Mouse (Mus musculus): ENCODE data around the gene Gm36028. TPM values are rescaled to one million over a fixed set of nuclear protein-coding genes. Genes with fewer than 3 reads are reported as not detected.

The Gm36028 gene
- polyA plus RNA-seq, 1 experiment from 2014 or later = not detected

DNA sequence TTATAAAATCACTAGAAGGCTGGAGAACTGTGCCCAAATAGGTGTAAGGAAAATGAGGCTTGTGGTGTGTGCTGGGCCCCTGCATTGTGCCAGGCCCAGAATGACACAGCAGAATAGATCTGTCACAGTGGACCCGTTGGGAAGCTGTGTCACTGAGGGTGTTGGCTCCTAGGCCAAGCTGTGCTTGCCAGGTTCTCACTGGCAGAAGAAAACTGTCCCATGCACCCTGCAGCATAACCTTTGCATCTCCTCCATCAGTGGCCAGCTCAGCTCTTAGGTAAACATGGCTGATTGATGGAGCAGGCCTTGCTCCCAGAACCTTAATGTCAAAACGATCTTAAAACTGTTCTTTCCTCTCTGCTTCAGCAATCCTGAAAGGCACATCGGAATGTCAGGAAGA, 4.6 kb downstream of the Gm36028 start:
- no peaks in the 10 kb centered on the region for H3K27me3 ChIP-seq (replicated peaks)
- no peak overlapping the region for H3K4me3 ChIP-seq (replicated peaks)
- H3K9ac ChIP-seq (replicated peaks) = no peak overlapping the region
- no peak overlapping the region for H3K4me2 ChIP-seq
- no peaks in the 10 kb centered on the region for H3K36me3 ChIP-seq
- H3K9me3 ChIP-seq (replicated peaks) = no peaks in the 10 kb centered on the region
- H3K27ac ChIP-seq (replicated peaks) = no peak overlapping the region
- ATAC-seq (ENCODE audit: low FRiP score) = no peak
- WGBS = 61% methylated on average over 3 of the region's 3 CpGs
- no peaks in the 10 kb centered on the region for H3K4me1 ChIP-seq

DNA sequence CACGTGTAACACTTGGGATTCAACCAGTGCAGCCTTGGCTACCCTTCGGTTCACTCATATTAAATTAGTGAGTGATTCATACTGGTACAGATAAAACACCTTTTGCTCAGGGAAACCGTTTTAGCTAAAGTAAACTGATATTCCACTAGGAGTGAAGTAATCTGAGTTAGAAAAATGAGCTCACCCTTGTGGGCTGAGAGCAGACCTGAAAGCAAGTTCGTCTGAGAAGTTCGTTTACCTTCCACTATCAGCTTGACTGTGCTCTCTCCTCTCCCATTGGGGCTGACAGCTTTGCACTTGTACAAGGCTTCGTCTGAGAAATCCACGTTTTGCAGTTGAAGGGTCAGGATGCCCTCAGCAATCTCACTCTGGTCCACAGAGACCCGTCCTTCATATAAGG, 5.4 kb downstream of the Gm36028 start:
- Histone ChIP-seq H3K36me3 (no peaks in the 10 kb centered on the region), H3K27ac (replicated peaks) (no peak overlapping the region), H3K4me2 (no peak overlapping the region), H3K4me1 (no peaks in the 10 kb centered on the region), H3K4me3 (replicated peaks) (no peak overlapping the region), H3K27me3 (replicated peaks) (no peaks in the 10 kb centered on the region), H3K9ac (replicated peaks) (no peak overlapping the region), H3K9me3 (replicated peaks) (no peaks in the 10 kb centered on the region)
- ATAC-seq (ENCODE audit: low FRiP score) = no peak
- WGBS = 80% methylated on average over 8 of the region's 8 CpGs

DNA sequence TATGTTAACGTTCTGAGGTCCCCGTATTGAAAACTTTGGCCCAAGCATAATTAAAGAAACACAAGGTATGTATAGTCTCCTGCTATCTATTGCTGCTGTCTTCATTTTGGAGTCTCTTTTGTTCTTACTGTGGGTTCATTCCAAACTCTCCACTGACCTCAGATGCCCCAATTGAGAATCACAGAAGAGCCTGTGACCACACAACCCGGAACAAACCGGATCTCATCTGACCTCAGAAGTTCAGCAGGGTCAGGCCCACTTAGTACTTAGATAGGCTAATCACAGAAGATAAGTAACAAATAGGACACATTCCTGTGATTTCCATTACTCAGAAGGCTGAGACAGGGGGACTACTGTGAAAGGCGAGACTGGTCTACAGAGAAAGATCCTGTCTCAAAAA, 6.4 kb downstream of the Gm36028 start:
- no peak overlapping the region for H3K4me3 ChIP-seq (replicated peaks)
- ATAC-seq (ENCODE audit: low FRiP score) = no peak
- no peaks in the 10 kb centered on the region for H3K27me3 ChIP-seq (replicated peaks)
- H3K4me2 ChIP-seq = no peak overlapping the region
- no peaks in the 10 kb centered on the region for H3K9me3 ChIP-seq (replicated peaks)
- 86% methylated on average over 5 of the region's 5 CpGs for WGBS
- no peak overlapping the region for H3K27ac ChIP-seq (replicated peaks)
- H3K36me3 ChIP-seq = no peaks in the 10 kb centered on the region
- H3K9ac ChIP-seq (replicated peaks) = no peak overlapping the region
- H3K4me1 ChIP-seq = no peaks in the 10 kb centered on the region

DNA sequence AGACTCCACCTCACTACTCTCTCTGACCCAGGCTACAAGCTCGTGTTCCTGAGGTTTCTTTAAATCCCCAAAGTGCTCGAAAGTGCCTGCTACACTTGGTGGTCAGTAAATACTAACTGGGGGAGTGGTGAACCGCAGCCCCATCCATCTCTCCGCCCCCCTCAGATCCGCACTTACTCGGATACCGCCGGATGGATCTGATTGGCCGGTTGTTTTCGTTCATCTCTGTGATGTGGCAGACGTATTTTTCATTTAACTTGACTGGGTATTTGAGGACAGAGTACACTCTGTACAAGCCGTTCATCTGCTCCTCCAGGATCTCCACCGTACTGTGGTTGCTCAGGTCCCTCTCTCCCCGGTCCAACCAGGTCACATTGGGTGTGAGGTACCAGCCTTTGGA, 6.9 kb downstream of the Gm36028 start:
- ATAC-seq (ENCODE audit: low FRiP score) = no peak
- H3K9me3 ChIP-seq (replicated peaks) = no peaks in the 10 kb centered on the region
- no peaks in the 10 kb centered on the region for H3K4me1 ChIP-seq
- H3K36me3 ChIP-seq = no peaks in the 10 kb centered on the region
- no peak overlapping the region for H3K4me3 ChIP-seq (replicated peaks)
- no peak overlapping the region for H3K27ac ChIP-seq (replicated peaks)
- H3K9ac ChIP-seq (replicated peaks) = no peak overlapping the region
- H3K27me3 ChIP-seq (replicated peaks) = no peaks in the 10 kb centered on the region
- WGBS = 74% methylated on average over 14 of the region's 14 CpGs
- H3K4me2 ChIP-seq = no peak overlapping the region

DNA sequence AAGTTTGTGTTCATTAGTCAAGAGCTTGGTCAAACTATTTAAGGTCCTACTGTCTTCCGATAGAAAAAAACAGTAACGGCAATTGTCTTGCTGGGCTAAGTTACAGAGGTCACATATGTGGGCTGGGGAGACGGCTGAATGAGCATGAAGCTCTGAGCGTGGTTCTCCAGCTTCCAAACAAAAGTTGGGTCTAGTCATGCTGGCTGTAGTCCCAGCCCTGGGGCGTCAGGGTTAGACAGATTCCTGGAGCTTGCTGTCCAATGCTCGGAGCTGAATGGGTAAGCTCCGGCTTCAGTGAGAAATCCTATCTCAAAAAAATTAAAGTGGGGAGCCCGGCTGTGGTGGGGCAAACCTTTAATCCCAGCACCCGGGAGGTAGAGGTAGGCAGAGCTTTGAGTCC, 7.7 kb downstream of the Gm36028 start:
- ATAC-seq (ENCODE audit: low FRiP score) = no peak
- no peak overlapping the region for H3K9ac ChIP-seq (replicated peaks)
- H3K27me3 ChIP-seq (replicated peaks) = no peaks in the 10 kb centered on the region
- no peak overlapping the region for H3K27ac ChIP-seq (replicated peaks)
- no peaks in the 10 kb centered on the region for H3K9me3 ChIP-seq (replicated peaks)
- H3K4me2 ChIP-seq = no peak overlapping the region
- 72% methylated on average over 9 of the region's 9 CpGs for WGBS
- H3K4me1 ChIP-seq = no peaks in the 10 kb centered on the region
- no peak overlapping the region for H3K4me3 ChIP-seq (replicated peaks)
- no peaks in the 10 kb centered on the region for H3K36me3 ChIP-seq

DNA sequence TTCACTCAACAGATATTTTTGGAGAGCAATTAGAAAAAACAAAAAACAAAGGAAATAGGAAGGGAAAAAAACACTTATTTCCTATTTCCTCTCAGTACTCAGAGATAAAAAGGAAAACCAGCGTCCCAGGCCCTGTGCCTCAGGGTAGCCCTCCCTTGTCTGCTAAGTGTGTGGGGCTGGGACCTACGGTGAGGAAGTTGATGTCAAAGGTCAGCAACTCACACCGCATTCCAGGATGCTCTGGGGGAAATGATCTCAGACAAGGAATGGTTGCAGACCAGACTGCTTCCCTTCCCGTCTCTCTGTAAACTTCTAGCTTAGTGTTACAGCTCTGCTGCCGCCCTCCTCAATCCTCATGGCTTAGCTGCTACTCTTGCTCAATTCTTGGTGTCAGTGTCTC, 9.6 kb downstream of the Gm36028 start:
- H3K9me3 ChIP-seq (replicated peaks) = no peaks in the 10 kb centered on the region
- H3K4me2 ChIP-seq = no peak overlapping the region
- H3K9ac ChIP-seq (replicated peaks) = no peak overlapping the region
- no peak for ATAC-seq (ENCODE audit: low FRiP score)
- H3K4me1 ChIP-seq = no peaks in the 10 kb centered on the region
- no peak overlapping the region for H3K27ac ChIP-seq (replicated peaks)
- no peaks in the 10 kb centered on the region for H3K36me3 ChIP-seq
- WGBS = 59% methylated on average over 5 of the region's 5 CpGs
- H3K4me3 ChIP-seq (replicated peaks) = no peak overlapping the region
- H3K27me3 ChIP-seq (replicated peaks) = no peaks in the 10 kb centered on the region

DNA sequence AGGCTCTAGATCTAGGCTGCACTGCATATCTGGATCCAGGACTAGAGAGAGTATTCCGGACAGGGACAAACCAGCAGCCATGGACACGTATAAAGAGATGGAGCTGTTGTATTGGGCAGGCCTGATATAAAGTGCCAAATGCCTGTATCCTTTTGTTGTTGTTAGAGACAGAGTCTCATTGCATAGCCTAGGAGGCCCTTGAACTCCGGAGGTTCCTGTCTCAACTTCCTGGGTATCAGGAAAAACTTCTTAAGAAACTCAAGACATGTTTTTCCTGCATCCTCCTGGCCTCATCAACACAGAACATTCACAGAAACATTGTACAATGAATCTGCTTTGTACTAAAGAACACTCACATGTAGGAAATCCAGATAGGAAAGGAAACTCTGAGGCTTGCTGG, 13.9 kb downstream of the Gm36028 start:
- no peak overlapping the region for H3K27ac ChIP-seq (replicated peaks)
- H3K36me3 ChIP-seq = no peaks in the 10 kb centered on the region
- no peaks in the 10 kb centered on the region for H3K27me3 ChIP-seq (replicated peaks)
- H3K4me1 ChIP-seq = no peaks in the 10 kb centered on the region
- no peak for ATAC-seq (ENCODE audit: low FRiP score)
- WGBS = 88% methylated on average over 3 of the region's 3 CpGs
- no peak overlapping the region for H3K4me3 ChIP-seq (replicated peaks)
- H3K9me3 ChIP-seq (replicated peaks) = no peaks in the 10 kb centered on the region
- H3K9ac ChIP-seq (replicated peaks) = no peak overlapping the region
- no peak overlapping the region for H3K4me2 ChIP-seq

DNA sequence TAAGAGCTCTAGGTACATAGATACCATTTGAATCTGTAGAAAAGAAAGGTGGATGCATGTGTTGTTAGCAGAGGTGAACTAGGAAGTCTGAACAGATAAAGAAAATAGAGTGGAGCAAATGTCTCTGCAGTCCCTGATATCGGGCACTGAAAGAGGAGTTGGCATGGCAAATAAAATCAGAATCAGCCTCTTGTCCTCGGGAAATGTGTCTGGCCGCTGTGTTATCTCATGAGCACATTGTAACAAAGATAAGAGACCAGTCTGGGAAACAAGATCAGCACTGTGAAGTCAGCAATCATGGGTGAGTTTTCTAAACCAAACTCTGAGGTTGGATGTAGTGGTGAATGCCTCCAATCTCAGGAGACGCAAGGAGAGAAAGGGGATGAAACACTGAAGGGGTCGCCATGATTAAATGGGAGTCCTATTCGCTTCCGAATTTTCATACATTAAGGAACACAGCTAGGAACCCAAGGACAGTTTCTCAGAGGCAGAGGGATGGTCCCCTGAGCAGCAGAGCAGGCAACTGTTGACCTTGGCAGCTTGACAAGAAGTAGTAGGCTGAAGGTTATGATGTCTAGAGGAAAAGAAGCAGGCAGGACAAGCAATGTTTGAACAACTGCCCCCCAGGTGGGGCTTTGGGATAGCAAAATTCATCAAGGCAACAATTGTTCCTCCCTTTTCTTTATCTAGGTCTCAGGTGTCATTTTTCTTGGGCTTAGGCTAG, 15.6 kb downstream of the Gm36028 start:
- no peak overlapping the region for H3K9ac ChIP-seq (replicated peaks)
- no peak overlapping the region for H3K4me2 ChIP-seq
- 90% methylated on average over 7 of the region's 7 CpGs for WGBS
- H3K27me3 ChIP-seq (replicated peaks) = no peaks in the 10 kb centered on the region
- no peak overlapping the region for H3K4me3 ChIP-seq (replicated peaks)
- no peaks in the 10 kb centered on the region for H3K9me3 ChIP-seq (replicated peaks)
- no peaks in the 10 kb centered on the region for H3K4me1 ChIP-seq
- no peak for ATAC-seq (ENCODE audit: low FRiP score)
- H3K27ac ChIP-seq (replicated peaks) = no peak overlapping the region
- H3K36me3 ChIP-seq = no peaks in the 10 kb centered on the region

DNA sequence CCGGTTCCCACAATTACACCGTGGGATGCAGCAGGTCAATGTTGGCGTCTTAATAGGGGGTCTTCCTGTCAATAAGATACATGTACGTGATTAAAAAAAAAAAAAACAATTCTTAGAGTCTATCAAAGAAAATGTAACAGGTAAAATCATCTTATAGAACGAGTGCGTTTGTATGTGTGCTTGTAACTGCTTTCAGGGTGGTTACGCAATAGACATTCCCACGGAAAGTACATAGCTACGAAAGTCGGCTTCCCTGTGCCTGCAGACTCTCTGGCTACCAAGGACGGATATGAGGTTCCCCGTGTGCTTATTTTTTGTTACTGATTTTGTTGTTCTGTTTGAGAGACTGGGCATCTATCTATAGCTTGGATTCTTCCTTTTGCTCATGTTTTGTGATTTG, 17.2 kb downstream of the Gm36028 start:
- no peak for ATAC-seq (ENCODE audit: low FRiP score)
- Histone ChIP-seq H3K4me2 (no peak overlapping the region), H3K9ac (replicated peaks) (no peak overlapping the region), H3K27ac (replicated peaks) (no peak overlapping the region), H3K27me3 (replicated peaks) (no peaks in the 10 kb centered on the region), H3K4me3 (replicated peaks) (no peak overlapping the region), H3K36me3 (no peaks in the 10 kb centered on the region), H3K4me1 (no peaks in the 10 kb centered on the region), H3K9me3 (replicated peaks) (no peaks in the 10 kb centered on the region)
- 89% methylated on average over 12 of the region's 12 CpGs for WGBS

DNA sequence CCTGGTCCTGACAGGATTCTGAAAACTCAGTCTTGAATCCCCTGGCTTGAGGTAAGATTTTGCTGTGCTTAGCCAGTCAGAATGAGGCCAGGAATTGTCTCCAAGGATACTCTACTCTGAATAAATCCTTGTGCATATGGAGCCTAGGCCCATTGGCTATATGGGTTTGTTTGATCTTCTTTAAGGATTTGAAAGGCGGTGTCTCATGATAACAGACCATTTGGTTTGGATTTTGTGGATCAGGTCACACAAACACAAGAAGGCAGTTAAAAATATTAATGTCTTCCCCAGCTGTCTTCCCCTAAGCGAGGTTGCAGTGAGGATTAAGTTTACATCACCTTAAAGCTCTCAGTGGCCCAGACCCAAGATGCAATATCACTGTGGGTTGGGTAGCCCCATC, 18.5 kb downstream of the Gm36028 start:
- no peak for ATAC-seq (ENCODE audit: low FRiP score)
- no peak overlapping the region for H3K4me2 ChIP-seq
- H3K9ac ChIP-seq (replicated peaks) = no peak overlapping the region
- H3K4me3 ChIP-seq (replicated peaks) = no peak overlapping the region
- WGBS = 82% methylated on average over 2 of the region's 2 CpGs
- H3K4me1 ChIP-seq = no peaks in the 10 kb centered on the region
- H3K27me3 ChIP-seq (replicated peaks) = no peaks in the 10 kb centered on the region
- no peaks in the 10 kb centered on the region for H3K9me3 ChIP-seq (replicated peaks)
- no peak overlapping the region for H3K27ac ChIP-seq (replicated peaks)
- H3K36me3 ChIP-seq = no peaks in the 10 kb centered on the region

DNA sequence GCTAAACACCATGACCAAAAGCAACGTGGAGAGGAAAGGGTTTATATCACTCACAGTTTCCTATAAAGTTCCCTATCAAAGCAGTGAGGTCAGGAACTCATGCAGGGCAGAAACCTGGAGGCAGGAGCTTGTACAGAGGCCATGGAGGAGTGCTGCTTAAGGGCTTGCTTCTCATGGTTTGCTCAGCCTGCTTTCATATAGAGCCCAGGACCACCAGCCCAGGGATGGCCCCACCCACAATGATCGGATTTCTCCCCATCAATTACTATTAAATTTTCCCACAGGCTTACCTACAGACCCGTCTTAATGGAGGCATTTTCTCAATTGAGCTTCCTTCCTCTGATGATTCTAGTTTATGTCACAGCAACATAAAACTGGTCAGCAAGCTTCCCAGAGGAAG, 23.4 kb downstream of the Gm36028 start:
- Histone ChIP-seq H3K4me1 (no peaks in the 10 kb centered on the region), H3K4me2 (no peak overlapping the region), H3K4me3 (replicated peaks) (no peak overlapping the region), H3K36me3 (peaks cover 13% of the 10 kb centered on the region; the same call in 1 of the 2 replicates), H3K9ac (replicated peaks) (no peak overlapping the region), H3K9me3 (replicated peaks) (no peaks in the 10 kb centered on the region), H3K27ac (replicated peaks) (no peak overlapping the region), H3K27me3 (replicated peaks) (no peaks in the 10 kb centered on the region)
- WGBS = 79% methylated on average over 3 of the region's 3 CpGs
- no peak for ATAC-seq (ENCODE audit: low FRiP score)

DNA sequence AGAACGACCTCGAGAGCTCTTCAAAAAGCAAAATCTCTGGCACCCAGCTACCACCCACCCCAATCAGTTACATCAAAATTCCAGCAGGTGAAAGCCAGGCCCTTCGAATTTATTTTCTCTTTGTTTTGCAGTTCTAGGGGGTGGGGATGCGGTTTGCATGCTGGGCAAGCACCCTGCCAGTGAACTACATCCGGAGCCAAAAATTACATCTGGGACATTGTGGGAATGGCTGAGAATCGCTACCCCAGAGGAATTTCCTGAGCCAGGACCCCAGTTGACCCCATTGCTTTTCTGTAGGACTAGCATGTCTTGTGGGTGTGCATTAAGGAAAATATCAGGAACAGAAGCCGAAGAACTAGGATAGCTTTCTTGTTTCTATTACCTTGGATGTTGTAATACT, 29.9 kb downstream of the Gm36028 start:
- Histone ChIP-seq H3K9ac (replicated peaks) (no peak overlapping the region), H3K4me3 (replicated peaks) (no peak overlapping the region), H3K9me3 (replicated peaks) (no peaks in the 10 kb centered on the region), H3K4me2 (no peak overlapping the region), H3K27ac (replicated peaks) (no peak overlapping the region), H3K4me1 (no peaks in the 10 kb centered on the region), H3K27me3 (replicated peaks) (no peaks in the 10 kb centered on the region), H3K36me3 (peaks cover 29% of the 10 kb centered on the region)
- 77% methylated on average over 7 of the region's 7 CpGs for WGBS
- no peak for ATAC-seq (ENCODE audit: low FRiP score)

DNA sequence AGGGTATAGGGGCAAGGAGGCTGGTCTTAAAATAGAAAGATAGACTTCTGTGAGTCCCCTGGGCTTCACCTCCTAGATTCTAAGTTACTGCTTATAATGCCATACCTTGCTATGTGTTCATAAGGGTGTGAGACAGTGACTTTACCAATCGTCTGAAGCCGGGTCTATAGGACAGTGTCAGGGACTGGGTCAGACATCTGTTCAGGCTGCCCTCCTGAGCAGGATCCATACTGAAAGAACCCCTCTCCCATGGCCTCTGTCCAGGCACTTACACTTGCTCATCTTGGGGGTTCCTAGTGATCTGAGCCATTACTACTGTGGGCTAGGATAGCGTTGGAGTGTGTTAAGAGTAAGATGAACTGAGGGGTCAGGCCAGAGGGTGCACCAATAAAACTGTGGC, 34.7 kb downstream of the Gm36028 start:
- WGBS = 97% methylated on average over 3 of the region's 3 CpGs
- Histone ChIP-seq H3K4me3 (replicated peaks) (no peak overlapping the region), H3K9ac (replicated peaks) (no peak overlapping the region), H3K27ac (replicated peaks) (no peak overlapping the region), H3K9me3 (replicated peaks) (no peaks in the 10 kb centered on the region), H3K36me3 (peaks cover 30% of the 10 kb centered on the region), H3K27me3 (replicated peaks) (no peaks in the 10 kb centered on the region), H3K4me1 (no peaks in the 10 kb centered on the region), H3K4me2 (no peak overlapping the region)
- no peak for ATAC-seq (ENCODE audit: low FRiP score)

All from neural tube, embryonic 15.5 days (tissue).